Mouse (Mus musculus): Measurements from ENCODE around the gene Sec16b.

Gene Sec16b

DNA sequence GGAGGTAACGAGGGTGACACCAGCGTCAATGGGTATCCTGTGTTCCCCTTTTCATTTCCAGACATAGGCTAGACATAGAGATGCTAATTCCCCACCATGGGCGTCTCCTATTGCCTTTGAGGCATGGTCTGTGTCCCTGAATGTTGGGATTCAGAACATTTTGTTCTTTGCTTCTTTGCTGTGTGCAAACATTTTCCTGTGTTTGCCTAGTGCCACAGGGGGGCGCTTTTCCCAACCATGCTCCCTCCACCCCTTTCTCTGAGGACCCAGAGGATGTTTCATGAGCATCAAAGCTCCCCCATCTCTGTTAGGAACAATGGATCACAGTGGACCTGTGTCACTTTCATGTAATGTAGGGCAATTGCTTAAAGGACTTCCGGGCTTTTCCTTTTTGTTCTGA lies 51.6 kb downstream of the Sec16b start:
- no peak for DNase-seq (ENCODE audit: low read depth)

DNA sequence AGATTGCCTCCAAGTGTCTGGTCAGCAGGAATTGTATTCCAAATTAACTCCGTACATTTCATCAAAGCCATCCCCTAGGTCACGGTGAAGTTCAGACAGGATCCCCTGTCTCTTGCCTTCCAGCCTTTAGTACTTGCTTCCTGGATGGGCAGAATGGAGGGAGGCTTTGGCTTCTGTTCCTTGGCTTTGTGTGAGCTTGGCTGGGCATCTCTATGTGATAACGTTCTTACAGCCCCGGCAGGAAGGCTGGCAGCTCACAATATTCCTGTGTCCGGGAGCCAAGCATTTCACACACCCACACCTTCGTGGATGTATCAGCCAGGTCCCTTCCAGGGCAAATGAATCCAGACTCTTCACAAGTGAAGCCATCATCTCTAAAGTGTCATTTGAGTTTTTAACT lies 53.5 kb downstream of the Sec16b start:
- DNase-seq (ENCODE audit: low read depth), result no peak

DNA sequence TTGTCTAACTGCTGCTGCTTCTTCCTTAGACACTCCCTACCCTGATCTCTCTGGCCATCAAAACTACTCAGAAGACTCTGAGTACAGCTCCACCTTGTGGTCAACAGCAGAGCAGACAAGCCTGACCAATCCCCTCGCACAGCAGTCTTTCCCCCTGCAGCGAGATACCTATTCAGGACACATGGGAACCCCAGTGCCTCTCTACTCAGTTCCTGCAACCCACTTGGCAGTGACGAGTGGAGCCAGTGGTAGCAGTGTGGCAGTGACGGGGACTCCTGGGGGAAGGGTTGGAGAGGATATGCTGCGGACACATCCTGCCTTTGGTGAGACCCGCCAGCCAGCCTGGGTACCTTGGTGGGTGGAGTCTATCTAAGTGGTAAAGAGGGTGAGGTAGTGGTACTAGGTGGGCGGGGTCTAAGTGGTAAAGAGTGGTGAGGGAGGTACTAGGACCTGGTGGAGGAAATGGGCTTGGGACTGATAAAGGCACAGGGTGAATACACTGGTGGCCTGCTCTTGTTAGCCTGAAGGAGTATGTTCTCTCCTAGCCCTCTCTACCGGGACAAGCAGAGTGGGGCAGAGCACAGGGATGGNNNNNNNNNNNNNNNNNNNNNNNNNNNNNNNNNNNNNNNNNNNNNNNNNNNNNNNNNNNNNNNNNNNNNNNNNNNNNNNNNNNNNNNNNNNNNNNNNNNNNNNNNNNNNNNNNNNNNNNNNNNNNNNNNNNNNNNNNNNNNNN lies 54.3 kb downstream of the Sec16b start:
- DNase-seq (ENCODE audit: low read depth), result peak; percentile 33

DNA sequence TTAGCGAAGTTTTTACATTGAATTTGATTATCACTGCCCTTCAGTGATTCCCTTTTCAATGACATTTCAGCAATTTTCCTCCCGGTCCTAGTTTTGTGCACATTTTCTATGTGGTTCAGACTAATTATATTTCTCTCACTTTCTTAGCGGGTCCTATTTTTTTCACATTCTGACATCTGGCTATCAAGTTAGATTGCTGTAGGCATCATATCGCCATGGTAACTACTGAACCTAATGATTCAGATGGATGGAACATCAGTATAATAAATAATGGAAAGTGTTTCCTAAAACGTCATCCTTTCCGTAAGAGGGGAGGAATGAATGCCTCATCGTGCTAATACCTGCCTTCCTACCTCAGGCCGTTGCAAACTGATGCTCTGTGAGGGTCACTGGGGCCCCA lies 61.3 kb downstream of the Sec16b start:
- no peak for DNase-seq (ENCODE audit: low read depth)

DNA sequence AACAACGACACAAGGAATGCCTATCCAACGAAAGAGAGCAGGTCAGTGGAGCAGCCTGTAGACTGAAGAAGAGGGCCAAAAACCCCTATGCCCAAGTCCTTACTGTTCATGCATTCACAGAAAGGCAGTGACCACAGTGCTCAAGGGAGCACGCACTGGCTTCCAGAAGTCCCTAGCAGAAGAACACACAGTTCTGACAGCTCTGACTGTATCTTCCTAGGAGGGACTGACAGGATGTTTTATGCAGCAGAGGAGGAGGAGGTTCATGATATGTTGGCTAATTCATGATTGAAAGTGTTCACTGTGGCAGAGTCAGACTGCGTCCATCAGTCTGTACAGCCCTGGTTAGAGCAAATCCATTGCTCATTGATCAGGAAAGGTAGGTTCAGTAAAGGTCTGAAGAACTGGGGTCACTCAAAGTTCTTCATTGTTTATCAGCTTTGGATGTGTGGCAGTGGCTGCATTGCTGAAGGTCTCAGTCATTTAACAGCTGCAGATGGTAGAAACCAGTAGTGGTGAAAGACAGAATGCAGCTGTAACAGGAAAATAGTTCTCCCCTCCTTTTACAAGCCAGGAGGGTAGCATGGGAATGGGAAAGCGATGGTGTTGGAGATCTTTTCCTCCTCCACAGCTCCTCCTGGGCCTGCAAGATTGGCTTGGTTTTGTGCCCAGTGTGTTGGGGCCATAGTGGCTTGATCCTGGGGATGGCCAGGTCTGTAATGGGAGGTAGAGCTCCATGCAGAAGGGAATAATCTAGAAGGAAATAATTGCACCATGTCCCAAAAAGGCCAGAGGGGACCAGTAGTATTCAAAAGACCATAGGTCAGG lies 62.9 kb downstream of the Sec16b start:
- no peak for DNase-seq (ENCODE audit: low read depth)

DNA sequence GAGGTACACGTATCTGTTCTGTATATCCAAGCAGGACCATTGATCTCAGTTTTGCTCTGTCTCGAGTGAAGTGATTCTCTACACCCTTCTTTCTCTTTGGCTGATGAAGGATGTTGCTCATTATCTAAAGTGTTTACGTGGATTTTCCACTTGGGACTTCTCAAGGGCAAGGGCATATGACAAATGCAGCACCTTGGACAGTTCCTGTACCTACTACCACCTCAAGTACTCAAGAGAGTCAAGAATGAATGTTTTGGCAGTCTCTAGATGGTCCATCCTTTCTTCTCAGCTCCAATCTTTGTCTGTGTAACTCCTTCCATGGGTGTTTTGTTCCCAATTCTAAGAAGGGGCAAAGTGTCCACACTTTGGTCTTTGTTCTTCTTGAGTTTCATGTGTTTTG lies 68.8 kb downstream of the Sec16b start:
- DNase-seq (ENCODE audit: low read depth), result peak; percentile 53

DNA sequence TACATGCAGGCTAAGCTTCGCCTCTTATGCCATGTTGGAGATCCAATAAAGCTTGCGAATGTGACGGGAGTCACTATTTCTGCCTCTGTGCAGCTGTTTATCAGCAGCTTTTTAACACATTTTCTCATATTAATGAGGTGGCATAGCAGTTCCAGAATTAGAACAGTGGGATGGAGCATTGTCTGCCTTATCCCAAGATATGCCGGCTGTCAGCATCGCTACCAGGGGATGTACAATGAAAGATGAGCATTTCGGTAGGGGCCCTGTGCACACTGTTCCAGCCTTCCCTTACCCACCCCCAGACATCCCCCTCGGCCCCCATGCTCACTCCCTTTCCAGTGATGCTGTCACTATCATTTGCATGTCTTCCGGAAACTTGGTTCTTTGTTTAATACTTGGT lies 71.8 kb downstream of the Sec16b start:
- no peak for DNase-seq (ENCODE audit: low read depth)

DNA sequence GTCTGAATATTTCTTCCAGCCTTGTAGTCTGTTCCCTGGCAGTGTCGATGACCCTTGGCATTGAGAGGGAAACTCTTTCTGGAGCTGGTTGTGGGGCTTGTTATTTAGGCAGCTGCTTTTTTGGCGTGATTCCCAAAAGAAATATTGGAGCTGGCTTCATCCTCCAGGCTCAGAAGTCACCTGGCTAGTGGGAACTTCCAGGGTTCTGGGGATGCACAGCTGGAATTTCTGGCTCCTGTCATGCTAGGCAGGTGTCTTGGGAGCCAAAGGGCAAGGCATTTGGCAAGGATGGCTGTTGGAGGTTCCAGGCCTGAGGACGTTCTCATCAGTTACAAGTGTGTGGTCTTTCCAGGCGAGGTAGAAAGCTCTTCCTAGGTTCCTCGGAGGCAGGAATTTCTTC lies 80.0 kb downstream of the Sec16b start:
- DNase-seq (ENCODE audit: low read depth), result no peak

DNA sequence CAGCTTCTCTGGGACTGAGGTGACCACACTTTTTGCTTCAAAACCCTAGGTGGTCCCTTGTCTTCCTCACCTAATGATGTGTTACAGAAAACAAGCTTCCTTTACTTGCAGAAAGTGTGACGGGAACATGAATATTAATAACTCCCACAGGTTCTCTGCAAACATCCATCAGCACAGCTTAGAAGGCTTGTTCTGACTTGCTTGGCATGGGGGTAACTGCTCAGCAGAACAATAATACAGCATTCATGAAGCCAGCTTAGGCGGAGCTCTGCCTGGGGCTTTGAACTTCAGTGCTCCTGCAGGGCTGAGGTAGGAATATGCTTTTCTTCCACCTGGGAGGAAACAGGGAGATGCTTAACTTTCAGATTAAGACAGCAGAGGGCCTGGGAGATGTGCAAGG lies 85.5 kb downstream of the Sec16b start:
- no peak for DNase-seq (ENCODE audit: low read depth)

DNA sequence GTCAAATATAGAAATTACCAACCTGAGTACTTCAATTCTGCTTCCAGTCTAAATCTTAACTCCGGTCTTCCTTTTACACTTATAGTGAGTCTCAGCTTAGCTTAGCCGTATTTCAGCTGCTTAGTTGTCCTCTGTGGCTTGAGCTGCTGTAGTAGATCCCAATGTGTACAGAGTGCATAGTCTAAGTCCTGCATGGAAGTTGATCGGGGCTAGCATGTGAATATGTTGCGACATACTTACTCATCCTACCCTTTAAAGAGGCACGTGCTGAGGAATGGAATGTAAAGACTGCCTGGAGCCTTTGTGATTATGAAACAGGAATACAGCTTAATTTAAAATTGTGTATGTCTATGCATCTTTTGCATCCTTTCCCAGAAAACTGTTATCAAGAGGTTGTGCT lies 88.0 kb downstream of the Sec16b start:
- DNase-seq (ENCODE audit: low read depth), result peak; percentile 38

DNA sequence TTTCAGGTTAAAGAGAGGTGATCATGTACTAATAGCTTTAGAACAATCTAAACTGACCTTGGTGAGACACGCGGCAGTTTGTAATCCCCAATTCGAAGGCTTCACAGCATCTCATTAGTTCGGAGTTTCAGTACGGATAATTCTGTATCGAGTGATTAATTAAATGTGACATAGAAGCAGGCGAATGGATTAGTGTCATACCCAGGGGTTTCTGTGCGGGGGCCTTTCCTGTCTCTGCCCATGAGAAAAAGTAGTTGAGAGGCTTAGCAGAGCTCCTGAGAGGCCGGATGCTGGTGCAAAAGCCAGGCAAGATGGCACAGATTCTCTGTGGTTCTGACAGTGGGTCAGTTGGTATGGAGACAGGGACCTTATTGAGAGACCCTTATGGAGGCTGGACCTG lies 88.6 kb downstream of the Sec16b start:
- DNase-seq (ENCODE audit: low read depth), result no peak

DNA sequence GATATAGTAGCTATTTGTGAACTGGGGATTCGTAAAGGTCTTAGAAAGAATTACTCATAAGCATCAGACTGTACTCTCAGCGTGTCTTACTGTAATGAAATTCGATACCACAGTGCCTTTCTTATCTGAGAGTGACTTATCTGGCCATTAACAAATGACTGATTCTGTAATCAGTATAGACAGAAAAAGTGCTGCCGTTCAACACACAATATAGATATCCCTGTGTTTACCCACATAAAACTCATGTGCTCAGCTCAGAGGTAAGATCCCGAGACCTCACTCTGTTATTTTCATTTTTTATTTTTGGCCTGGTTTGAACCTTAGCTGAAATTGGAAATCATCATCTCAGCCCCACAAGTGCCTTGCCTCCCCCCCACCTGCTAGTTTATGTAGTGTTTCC lies 98.0 kb downstream of the Sec16b start:
- DNase-seq (ENCODE audit: low read depth), result no peak
